Mouse (Mus musculus) central nervous system, embryonic 11.5 days (tissue): ENCODE measurements around the gene Ogdhl. TPM values are rescaled to one million over a fixed set of nuclear protein-coding genes. Genes with fewer than 3 reads are reported as not detected.

Source experiments
- polyA plus RNA-seq: library from polyadenylated mRNA; depleted of rRNA; stranded (reverse); fragments of >200 nt; gene quantifications from 2 replicates; pipeline ENCODE4 v1.2.3, GENCODE M21; 2012; rRNA removed

The Ogdhl gene
- 13.4 and 17.0 TPM in 2 replicates for polyA plus RNA-seq

GRCm38 (mm10) chr14:32321732-32322685, at the start of gene Ogdhl:
Gene Ogdhl (plus strand): TSS chr14:32322019.

DNA sequence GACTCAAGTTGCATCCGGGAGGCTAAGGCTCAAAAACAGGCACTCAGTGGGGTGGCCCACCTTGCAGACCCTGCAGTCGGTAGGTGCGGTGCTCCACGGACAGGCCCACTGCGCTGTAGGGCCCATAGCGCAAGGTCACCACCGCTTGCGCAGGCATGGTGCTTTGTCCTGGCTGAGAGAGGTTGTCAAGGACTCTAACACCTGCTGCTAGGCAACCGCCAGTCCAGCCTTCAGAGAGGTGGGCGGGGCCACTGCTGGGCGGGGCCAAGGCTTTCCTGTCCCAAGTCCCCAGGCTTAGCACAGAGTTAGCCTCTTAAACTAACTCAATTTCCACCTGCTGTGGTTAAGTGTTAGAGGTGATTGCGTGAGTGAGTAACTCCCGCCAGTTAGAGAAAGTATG, 66.4 kb downstream of the Ogdhl start, which contains the start of gene 1700024G13Rik:
Gene 1700024G13Rik, minus strand, starts transcription at position 196 of the 400 bp plus-strand sequence.

Other genes starting within 250 kb of the Ogdhl start
- gene Oxnad1, start 236.6 kb upstream of the Ogdhl start, polyA plus RNA-seq = 21.9 and 26.7 TPM in 2 replicates
- 40.9 and 51.9 TPM in 2 replicates for gene Dph3, start 236.3 kb upstream of the Ogdhl start, polyA plus RNA-seq
- gene Msmb, start 180.0 kb upstream of the Ogdhl start, polyA plus RNA-seq = not detected in 2 replicates
- gene Ncoa4, start 162.2 kb upstream of the Ogdhl start, polyA plus RNA-seq = 52.9 and 64.0 TPM in 2 replicates
- gene Timm23, start 120.1 kb upstream of the Ogdhl start, polyA plus RNA-seq = 178 and 203 TPM in 2 replicates
- 25.8 and 30.6 TPM in 2 replicates for gene Parg, start 120.1 kb upstream of the Ogdhl start, polyA plus RNA-seq
- 0.14 TPM in 1 of 2 replicates, not detected in the other for gene 1700024G13Rik, start 66.4 kb downstream of the Ogdhl start, polyA plus RNA-seq
- gene Slc18a3, start 142.8 kb downstream of the Ogdhl start, polyA plus RNA-seq = 0.14 and 3.2 TPM in 2 replicates
- 0.08 and 1.3 TPM in 2 replicates for gene Chat, start 144.0 kb downstream of the Ogdhl start, polyA plus RNA-seq
- gene Ercc6, start 191.5 kb downstream of the Ogdhl start, polyA plus RNA-seq = 15.3 and 18.8 TPM in 2 replicates